Mouse (Mus musculus) thymus, postnatal 36 days (tissue): ENCODE data around the gene Mgat1.

Experiments
- DNase-seq, 2 experiments: peaks; one replicate each; pipeline ENCODE4 v3.0.0; 2022; ENCODE audit warnings: mixed read lengths in 2 of 2

Mgat1 gene

DNA sequence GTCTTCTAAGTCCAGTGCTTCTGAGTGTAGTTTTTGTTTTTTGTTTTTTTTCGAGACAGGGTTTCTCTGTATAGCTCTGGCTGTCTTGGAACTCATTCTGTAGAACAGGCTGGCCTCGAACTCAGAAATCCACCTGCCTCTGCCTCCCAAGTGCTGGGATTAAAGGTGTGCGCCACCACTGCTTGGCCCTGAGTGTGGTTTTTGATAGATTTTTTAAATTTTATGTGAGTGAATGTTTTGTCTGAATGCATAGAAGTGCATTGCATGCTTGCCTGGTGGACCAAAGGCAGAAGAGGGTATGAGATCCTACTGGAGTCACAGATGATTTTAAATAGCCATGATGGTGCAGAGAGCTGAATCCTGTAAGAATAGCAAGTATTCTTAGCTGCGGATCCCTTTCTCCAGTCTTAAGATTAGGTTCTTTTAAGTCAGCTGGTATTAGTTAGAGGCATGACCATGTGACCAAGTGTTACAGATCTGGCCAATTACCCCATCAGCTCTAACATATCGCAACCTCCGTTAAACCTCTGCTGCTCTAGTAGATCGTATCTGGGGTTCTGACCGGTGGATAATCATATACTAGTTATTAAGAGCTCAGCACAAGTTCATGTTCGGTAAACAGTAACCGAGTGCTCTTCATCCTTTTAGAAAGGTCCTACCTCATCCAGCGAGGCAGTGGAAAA lies 906 bp upstream of the Mgat1 start:
- no peak for DNase-seq

DNA sequence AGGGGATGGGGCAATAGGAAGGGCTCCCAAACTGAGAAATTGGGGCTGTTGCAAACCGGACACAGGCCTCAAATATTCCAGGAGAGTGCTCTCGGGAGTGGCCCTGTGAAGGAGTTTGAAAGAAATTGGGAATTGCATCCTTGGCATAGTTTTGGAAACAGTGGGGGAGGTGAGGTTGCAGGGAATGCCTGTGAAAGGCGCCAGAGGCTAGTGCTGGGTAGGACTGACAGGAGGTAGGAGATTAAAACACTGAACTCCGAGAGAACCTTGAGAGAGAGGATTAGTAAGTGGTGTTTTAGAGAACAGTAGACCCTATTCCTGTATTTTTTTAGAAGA lies 572 bp downstream of the Mgat1 start:
- DNase-seq, result no peak

DNA sequence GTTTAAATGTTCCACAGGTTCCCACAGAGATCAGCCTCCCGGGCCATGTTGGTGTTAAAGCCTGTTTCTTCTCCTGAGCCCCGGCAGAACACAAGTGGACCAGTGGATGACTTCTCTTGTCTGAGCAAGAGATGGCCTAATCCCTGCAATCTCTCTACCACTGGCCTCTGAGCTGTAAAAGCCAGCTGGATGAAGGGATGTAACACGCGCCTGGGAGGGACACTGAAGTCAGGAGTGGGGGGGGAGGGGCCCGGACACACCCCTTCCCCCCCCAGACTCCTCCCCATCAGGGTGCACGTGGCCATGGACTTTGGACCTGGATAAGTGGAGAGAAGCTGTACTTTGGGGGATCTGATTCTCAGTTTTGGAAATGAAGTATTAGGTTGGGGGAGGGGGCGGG lies 1.2 kb downstream of the Mgat1 start:
- peak in 1 of 2 experiments; percentile 37 for DNase-seq

DNA sequence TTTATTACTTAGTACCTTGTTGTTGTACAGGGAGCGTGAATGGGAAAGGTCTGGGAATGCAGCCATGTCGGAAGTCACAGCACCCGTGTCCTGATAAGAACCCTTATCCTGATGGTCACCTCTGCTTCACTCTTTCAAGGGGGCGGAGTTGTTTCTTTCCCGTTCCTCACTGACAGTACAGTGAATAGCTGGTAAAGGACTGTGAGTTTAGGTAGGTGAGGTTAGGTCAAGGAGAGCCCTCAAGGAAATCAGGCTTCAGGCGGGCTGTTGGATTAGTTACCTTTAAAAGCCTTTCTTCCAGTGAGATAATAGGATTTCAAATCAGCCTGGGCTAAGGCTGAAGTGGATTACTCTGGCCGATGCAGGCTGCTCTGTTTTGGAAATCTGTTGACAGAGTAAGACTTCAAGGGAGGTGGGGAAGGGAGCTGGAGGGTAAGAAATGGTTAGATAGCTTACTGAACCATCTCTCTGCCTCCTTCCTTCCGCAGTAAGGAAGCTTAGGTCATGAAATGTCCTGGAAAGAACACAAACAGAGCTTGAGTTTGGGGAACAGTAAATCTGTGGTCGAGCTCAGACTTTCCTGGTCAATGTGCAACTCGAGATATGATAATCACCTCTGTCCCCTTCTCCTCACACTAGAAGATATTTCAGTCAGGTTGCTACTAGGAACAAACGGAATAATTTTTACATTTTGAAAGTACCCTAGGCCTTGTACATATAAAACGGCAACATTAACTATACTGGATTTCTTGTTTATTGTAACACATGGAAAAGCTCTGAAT lies 1.8 kb downstream of the Mgat1 start:
- DNase-seq, result no peak

DNA sequence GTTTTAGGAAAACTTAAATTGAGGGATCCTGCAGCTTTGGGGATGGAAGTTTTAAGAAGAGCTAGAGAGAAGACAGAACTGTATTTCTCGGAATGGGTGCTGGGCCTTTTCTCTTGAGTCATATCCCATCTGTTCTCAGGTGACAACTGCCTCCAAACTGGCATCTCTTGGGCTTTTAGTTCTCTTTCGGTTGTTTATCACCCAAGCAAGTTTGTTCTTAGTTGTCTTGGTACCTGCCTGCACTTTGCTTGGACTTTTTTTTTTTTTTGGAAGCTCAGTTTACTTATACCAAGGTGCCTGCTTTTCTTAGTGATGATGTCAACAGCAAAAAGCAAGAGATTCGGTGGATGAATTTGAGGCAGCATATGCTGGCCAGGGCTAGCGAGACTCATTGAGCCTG lies 2.5 kb downstream of the Mgat1 start:
- DNase-seq, result no peak

DNA sequence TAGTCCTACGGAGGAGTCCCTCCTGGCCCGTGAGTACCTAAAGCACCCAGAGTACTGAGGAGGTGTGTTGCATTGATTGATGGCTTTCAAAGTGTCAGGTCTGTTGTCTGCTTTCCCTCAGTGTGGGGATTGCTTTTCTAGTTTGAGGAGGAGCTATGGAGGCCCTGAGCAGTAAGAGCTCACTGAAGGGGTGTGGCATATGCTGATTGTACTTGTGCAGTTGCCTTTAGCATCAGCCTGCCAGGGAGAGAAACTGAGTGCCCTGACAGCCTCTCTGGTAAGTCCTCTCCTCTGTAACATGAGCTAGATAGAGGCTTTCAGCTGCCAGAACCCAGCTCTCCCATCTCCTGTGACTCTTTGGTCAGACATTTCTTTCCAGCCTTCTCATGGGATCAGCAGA lies 3.3 kb downstream of the Mgat1 start:
- peak; percentile 59 to 64 for DNase-seq

DNA sequence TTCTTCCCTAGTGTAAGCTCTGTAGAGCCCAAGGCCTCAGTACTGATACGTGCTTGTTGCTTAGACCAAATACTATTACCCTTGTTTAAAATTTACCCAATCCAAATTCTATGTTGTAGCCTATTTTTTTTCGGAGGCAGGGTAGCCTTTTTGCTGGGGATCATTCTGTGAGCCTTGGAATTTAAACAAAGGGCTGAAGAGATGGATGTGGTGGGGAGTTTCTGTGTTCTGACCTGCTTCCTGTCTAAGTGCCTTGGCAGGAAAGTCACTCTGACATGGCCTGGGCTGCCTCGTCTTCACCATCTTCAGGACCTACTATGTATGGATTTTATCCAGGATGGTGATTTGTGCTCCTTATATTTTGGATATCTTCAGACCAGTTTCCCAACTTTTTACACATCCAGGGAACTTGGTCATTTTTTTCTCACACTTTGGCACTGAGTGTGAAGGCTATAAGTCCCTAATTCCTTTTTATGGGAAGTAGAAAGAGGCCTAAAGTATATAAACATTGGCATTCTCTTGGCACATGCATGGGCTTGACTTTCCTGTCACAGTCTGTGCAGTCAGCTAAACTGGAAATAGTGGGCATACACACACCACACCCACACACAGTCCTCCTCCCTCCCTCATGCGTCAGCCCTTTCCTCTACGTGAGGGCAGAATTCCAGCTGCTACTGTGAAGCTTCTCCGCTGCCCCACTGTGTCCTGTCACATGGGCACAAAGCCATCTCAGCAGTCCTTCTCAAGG lies 4.4 kb downstream of the Mgat1 start:
- DNase-seq, result peak; percentile 44 to 57

DNA sequence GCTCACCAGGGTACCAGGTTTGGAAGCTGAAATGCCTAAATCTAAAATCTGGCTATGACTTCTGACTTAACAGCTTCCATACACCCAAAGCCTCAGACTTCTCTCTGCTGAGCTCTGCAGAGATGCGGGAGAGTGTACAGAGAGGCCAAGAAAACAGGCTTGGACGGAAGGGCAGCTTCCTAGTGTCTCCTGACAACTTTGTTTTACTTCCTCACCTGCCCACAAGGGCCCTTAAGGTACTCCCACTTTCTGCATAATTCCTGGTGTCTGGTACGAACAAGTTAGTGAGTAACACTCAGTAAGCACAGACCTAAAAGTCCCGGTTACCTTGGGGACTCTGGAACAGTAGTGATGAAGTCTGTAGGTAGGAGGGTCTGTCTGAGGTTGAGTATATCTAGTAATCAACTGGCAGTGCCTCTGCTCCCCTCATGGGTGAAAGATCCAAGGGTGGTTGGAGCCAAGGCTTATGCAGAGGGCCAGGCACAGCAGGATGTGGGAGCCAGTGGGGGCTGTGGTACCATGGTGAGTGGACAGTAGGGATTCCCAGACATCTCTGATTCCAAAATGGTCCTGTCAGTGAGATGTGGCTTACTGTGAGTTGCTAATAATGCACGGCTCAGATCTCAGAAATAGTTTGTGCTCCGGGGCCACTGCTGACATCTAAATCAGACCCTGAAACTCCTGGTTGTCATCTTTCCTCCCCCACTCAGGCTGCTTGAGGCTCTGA lies 5.1 kb downstream of the Mgat1 start:
- DNase-seq, result peak in 1 of 2 experiments; percentile 35

DNA sequence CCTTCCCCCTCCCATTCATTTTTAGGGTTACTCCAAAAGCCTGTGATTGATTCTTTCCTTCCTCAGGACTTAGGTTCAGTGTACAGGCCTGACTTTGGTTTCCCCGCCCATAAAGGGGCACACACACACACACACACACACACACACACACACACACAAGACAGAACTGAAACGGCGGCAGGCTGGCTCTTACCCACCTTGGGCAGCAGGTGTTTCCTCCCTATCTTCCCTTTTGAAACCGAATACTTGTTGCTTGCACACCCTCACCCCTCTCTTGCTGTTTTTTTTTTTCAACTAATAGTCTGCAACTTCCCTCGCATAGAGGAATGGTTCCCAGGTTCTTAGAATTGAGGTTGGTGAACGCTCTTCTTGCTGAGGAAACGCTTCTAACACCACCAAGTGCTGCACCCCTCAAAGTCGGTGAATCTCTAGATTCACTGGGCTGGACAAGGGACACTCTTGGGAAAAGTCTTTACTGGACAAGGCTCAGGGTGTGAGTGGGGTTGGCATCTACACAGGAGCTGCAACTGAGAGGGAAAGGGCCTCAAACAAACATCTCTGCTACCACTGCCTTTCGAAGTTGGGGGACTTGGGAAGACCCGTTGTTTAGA lies 5.9 kb downstream of the Mgat1 start:
- peak; percentile 75 to 82 for DNase-seq

DNA sequence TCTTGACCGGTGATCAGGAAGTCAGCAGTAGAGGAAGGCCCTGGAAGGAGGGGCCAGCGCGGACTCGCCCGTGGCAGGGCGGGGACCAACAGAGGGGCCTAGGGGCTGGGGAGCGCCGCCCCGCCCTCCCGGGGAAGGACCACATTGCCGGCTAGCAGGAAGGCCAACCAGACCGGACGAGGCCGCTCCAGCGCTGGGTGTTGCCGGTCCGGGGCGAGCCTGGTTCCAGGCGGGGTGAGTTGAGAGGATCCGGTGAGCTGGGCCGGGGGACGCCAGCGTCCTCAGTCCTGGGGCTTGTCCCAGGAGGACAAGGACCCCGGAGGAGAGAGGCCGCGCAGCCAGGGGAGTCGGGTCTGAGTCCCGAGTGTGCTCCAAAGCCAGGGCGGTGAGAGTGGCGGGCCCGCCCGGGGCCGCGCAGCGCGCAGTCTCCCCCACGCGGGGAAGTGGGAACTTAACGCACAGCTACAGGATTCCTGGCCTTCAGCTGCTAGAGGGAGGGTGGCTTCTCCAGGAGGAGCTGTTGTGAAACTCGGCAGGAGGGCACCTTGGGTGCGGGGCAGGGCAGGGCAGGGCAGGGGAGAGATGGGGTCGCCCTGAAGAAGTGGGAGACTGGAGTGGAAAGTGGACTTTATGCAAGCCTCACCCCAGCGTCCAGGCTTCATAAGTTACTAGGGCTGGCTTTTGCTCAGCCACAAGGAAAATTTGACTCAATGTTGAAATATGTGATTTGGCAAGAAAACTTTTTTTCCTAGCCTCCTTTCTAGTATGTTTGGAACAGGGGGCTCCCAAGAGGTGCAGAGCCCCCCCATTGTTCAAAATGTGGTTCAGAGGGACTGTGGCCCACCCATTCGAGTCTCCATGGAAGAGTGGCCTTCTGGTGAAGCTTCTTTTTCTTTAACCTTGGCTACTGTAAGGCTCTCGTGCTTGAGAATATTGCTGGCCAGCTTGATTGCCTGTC lies 6.7 kb downstream of the Mgat1 start:
- DNase-seq, result peak; percentile 81 to 86

DNA sequence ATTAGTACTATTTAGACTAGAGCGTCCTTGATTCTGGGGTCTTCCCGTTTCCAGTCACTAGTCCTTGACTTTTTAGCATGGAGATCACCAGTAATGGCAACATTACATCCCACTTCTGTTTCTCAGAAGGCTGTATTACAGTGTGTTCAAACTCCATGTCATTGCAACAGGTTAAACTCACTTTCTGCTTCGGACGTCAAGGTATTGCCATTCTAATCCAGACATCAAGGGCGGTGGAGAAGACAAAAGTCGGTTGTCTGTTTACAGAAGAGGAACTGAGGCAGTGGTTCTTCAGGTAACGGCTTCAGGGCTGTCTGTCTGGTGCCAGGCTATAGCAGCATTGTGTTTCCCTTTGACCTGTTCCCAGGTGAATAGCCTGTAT lies 7.4 kb downstream of the Mgat1 start:
- no peak for DNase-seq

DNA sequence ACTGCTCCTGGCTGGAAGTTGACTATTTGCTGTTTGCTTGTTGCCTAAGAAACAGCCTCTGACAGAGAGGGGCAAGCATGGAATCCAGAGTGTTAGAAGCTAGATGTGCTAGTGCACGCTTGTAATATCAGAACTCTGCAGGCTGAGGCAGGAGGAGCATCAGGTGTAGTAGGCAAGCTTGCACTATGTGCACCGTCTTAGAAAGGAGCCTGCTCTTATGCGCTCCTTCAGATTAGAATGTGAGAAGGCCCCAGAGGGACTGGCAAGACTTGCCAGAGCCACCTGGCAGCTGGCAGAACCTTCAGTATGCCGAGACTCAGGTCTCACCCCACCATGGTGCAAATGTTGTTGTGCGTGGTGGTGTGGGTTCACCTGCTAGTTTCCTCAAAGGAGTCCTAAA lies 8.1 kb downstream of the Mgat1 start:
- peak; percentile 38 to 66 for DNase-seq

DNA sequence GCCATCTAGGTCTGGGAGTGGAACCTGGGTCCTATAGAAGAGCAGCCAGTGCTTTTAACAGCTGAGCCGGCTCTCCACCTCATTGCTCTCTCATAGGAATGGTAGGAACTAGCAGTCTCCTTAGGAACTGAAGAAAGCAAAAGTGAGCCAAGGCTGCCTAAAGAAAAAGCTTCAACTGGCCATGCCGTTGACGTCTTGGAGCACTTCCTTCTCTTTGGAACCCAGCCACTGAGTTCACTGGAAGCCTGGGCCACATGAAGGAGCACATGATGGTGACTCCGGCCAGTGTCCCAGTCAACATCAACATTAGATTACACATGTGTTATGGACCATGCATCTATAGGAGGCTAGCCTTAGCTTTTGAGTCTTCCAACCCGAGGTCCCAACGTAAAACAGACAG lies 9.0 kb downstream of the Mgat1 start:
- no peak for DNase-seq

DNA sequence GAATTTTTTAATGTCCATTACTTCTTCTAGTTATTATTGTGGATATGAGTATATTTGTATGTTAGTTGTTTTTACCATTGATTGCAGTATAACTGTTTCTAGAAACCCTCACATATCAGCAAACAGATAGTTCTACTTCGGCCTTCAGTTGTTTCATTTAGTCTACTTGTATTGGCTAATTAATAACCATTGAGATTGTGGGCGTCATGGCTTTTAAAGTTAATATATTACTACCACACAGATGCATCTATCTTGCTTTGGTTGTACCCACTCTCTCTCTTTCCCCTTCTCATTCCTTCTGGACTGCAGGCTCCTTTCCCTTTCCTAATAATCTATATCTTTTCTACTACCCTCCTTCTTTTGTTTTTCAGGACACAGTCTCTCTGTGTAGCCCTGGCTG lies 15.3 kb downstream of the Mgat1 start:
- no peak for DNase-seq

DNA sequence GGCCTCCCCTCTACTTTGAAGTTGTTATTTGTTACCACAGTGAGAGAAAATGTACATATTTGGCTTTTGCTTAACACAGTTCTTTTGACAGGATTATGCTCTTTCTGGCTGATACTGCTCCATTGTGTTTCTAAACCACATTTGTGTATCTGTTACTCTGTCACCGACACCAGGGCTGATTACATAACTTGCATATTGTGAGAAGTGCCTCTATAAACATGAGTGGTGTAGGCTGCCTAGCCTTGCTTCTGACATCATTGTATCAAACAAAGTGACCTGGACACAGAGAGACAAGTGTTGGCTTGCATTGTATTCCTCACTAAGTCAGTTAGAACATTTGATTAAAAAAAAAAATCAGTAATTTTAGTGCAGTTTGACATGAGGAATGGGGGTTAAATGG lies 15.8 kb downstream of the Mgat1 start:
- no peak for DNase-seq

DNA sequence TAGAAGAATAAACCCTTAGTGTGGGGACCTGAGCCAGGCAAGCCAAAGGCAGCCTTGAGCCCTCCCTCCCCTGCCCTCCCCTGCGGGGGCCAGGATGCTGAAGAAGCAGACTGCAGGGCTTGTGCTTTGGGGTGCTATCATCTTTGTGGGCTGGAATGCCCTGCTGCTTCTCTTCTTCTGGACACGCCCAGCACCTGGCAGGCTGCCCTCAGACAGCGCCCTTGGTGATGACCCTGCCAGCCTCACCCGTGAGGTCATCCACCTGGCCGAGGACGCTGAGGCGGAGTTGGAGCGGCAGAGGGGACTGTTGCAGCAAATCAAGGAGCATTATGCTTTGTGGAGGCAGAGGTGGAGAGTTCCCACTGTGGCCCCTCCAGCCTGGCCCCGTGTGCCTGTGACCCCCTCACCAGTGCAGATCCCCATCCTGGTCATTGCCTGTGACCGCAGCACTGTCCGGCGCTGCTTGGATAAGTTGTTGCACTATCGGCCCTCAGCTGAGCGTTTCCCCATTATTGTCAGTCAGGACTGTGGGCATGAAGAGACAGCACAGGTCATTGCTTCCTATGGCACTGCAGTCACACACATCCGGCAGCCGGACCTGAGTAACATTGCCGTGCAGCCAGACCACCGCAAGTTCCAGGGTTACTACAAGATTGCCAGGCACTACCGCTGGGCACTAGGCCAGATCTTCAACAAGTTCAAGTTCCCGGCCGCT lies 16.8 kb downstream of the Mgat1 start:
- peak in 1 of 2 experiments; percentile 12 for DNase-seq

DNA sequence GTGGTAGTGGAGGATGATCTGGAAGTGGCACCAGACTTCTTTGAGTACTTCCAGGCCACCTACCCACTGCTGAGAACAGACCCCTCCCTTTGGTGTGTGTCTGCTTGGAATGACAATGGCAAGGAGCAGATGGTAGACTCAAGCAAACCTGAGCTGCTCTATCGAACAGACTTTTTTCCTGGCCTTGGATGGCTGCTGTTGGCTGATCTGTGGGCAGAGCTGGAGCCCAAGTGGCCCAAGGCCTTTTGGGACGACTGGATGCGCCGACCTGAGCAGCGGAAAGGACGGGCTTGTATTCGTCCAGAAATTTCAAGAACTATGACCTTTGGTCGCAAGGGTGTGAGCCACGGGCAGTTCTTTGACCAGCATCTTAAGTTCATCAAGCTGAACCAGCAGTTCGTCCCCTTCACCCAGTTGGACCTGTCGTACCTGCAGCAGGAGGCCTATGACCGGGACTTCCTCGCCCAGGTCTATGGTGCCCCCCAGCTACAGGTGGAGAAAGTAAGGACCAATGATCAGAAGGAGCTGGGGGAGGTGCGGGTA lies 17.4 kb downstream of the Mgat1 start:
- no peak for DNase-seq

DNA sequence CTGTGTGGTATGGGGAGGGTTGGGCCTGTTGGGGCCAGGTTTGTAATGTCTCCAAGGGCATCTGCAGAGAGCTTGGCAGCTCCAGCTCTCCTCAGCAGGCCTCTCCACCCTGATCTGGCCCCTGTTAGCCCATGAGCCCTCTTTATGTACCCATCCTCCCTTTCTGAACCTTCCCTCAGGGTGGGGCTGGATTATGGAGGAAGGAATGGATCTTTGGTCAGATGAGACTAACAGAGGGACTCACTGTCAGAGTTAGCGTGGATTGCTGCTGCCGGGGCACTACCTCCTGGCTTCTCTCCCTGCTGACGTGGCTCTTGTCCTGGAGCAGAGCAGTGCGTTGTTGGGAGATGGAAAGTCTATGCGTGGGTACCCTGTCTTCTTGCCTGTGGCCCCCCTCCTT lies 18.3 kb downstream of the Mgat1 start:
- no peak for DNase-seq

DNA sequence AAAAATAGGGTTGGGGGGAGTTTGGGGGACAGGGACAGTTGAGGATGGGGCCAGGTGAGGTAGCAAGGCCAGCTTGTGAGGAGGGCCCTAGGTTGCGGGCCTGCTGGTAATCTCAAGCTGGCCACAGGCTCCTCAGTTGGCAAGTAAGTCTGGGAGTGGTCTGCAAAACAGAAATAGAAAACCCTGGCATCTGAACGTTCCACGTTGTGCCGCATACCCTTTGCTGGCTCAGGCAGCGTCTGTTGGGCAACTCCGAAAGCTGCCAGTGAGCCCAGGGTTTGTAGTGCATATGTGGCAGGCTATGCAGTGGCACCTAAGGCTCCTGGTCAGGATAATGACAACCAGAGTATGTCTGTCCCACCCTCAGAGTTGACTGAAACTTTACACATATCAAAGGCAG lies 19.2 kb downstream of the Mgat1 start:
- DNase-seq, result no peak

DNA sequence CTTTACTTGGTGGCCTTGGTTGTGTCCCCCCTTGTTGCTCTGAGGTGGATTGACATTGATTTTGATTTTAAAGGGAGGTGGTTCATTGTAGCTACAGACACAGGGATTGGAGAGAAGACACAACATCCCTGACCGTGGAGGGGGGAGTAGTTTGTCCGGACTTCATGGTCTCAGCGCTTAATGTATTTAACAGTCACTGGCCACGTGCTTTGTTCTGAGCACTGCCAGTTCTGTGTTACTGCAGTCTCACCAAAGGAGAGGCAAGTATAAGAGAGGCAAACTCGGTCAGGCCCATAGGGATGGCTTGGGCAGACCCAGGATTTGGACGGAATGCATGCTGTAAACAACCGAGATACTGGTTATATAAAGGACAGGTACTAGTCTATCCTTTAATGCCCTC lies 20.1 kb downstream of the Mgat1 start:
- no peak for DNase-seq

DNA sequence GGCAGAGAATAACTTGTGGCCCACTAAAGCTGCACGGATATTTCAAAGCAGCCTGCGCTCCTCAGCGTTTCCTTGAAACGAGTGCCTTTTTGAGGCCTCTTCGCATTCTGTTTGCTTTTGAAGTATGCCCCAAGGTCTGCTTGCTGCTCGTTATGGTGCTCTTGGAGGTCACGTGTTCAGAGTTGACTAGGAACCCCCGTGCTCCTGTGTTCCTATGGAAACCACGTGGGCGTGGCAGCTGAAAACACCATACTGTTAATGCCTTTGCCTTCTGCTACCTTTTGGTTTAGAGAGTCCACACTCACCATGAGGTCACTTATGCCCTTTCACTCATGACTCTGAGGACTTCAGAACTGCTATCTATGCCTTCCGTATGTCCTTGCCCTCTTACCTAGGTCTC lies 20.6 kb downstream of the Mgat1 start:
- DNase-seq, result no peak
